Mouse (Mus musculus) CD4-positive, CD25-positive, alpha-beta regulatory T cell, adult 2 months (primary cell): ENCODE measurements at regions not wholly inside any gene's neighbourhood (a gene's known extent, or its start where the extent isn't known, plus 50 kb on each side); places are given as distances from the start of the nearest gene placed in this dataset.

Source experiments
- DNase-seq: peaks from one replicate; pipeline ENCODE4 v3.0.0-alpha.2; 2012; ENCODE audit warnings: low read depth, low spot score

DNA sequence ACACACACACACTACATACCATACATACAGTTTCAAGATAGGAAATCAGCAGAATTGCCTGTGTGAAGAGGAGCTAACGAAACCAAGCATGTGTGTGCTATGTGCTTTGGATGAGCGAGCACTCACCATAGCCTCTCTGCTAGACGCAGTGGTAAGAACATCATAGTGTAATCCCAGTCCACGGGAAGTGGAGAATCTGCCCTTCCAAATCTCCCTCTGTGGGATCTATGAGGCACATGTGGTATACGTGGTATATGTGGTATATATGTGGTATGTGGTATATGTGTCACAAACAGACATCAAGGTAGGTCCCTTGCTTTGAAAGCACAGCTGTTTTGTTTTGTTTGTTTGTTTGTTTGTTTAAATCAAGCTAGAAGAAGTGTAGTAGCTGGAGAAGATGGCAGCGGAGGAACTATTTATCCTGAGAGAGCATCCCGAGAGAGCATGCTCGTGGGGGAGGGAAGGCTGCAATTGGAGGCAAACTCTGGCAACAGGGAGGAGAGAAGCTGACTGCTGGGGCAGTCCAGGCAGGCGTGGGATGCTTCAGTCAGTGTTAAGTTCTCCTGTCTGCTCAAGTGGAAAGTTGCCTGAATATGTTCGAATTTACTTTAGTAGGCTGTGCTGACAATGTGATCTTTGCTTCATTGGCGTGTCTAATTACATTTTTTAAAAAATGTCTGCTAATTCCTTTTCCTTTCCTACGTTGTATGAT is 112.2 kb upstream of the Pde3a start:
- DNase-seq: no peak

DNA sequence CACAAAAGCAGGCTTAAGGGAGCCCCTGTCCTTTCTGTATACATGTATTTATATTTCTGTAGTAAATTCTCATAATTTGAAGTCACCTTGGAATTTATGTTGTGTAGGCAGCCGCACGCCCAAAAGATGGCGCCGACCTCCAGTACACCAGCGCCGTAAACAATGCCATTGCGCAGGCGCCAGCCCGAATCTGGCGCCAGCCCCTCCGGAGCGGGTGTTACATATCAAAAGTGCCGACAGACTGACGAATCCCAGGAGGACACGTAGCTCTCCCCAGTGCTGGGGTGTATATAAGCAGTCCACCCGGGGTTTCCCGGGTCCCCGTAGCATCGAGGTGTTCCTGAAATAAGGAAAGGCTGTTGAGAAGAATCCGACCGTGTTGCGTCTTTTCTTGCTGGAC is 108.1 kb upstream of the Pde3a start:
- DNase-seq: no peak

DNA sequence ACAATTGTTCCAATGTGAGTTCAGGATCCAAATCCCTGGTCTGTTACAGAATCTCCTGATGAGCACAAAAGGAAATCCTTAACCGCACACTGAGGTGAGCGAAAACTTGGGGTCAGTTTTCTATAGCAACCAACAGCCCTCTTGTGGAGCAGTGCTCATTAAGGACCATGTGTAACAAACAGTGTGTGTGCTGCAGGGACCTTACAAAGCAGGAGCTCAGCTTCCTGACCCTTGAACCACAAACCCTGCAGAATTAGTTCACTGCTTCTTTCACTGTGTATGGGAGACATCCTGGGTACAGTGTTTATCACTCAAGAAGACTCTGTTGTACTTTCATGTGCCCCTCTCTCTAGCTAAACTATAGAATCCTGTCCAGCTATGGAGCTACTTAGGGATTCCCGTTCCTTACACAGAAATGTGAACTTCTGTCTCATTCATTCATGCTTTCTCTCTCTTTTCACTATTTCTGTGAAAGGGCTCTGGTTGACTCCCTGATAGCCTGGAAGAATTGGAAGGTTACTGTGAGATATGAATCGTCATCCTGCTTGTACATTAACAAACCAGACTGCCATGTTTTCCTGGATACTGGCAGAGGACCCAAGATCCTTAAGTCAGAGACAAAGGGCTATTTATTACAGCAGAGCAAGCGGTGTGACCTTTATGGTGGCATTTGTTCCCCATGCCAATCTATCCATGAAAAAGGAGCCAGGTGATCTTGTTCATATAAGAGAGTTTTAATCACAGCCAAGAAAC is 100.5 kb upstream of the Pde3a start:
- no peak for DNase-seq

DNA sequence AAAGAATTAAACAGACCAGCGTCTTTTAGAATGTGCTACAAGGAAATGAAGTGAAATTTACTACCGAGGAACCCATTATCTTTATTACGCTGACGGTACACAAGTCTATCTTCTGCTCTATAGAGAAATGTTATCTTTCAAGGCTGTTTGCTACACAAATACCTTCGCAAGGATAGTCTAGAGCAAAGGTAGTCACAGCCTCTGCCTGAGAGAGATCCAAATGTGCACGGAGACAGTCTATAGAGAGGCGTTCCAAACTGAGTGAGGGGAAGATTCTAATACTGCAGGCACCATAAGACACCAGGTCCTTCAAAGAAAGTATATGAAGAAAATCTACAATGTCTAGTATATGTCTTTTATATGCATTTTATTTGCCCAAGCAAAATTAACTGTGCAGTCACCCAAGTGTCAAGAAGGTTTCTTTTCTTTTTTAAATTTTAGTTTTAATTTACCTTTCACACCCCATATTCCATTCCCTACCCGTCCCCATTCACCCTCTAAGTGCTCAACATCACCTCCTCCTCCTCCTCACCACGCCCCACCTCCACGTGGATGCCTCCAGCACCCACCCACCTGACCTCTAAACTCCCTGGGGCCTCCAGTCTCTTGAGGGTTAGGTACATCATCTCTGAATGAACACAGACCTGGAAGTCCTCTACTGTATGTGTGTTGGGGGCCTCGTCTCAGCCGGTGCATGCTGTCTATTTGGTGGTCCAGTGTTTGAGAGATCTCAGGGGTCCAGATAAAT is 99.7 kb upstream of the Pde3a start:
- no peak for DNase-seq

DNA sequence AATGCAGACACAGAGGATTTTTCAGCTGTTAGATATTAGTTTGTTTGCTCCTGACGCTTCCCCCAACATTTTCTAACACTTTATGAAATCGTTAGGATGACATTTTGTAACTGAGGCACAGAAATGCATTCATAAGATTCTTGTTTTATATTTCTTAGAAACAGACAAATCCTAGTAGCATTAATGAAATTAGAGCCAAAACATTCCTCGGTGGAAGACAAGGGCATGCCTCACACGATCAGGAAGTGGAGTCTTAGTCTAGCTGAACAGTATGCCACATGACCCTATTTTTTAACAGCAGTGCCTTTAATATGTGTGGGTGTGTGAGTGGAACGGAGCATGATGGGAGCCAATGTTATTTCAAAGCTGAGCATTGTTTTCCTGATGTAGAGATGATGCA is 89.7 kb upstream of the Pde3a start:
- no peak for DNase-seq

DNA sequence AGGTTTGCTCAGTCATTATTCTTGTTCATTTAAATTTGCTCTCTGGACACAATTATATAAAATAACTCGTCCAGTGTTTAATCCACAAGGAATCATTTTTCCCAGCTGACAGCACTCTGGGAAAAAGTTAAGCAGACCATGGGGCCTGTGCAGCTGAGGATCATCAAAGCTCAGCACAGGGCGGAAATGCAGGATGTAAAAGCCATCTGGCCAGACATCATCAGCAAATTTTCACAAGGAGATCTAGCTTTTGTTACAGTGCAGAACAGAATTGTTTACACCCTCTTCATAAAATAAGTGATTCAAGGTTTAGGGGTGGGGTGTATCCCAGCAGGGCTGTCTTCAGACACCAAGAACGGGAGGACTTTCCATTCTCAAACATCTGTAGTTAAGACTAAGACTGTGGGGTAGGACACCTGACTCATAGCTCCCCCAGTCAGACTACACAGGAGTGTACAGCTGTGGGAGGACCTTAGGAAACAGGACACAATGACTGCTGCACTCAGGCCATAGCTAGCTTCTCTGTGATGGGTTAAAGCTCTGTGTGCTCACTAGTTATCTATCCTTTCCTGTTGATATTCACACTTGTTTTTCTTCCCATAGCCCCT is 87.3 kb upstream of the Pde3a start:
- no peak for DNase-seq

DNA sequence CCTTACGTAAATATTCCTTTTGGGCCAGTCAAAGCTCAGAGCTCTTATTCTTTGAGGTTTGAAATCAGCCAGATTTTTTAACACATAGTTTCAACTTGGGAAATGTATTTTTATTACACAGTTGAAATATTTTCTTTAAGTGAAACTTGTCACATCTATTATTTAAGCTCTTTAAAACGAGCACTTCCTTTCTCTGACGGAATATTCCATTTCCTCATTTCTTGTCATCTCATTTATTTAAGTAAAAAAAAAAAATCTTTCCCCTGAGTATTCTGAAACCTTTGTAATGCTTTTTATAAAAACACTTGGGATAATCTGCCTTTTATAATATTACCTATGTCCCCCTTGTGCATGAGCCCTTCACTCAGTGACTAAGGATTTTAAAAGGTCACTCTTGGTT is 81.8 kb upstream of the Pde3a start:
- no peak for DNase-seq

DNA sequence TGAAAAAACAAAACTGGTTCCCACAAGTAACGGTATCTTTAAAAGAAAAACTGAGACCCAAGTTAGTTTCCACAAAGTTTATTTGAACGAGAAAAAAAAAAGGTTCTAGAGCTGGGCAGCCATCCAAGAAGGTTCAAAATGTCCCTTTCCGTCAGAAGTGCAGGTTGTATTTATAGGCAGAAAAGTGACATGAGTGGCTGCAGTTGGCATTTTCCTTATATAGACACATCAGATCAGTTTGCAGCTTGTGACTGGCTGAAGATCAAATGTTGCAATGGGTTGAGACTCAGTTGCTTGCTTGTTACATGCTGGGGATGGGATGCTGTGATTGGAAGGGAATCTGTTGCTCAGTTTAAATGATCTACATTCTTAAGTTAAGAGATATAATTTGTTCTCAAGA is 80.7 kb upstream of the Pde3a start:
- no peak for DNase-seq

DNA sequence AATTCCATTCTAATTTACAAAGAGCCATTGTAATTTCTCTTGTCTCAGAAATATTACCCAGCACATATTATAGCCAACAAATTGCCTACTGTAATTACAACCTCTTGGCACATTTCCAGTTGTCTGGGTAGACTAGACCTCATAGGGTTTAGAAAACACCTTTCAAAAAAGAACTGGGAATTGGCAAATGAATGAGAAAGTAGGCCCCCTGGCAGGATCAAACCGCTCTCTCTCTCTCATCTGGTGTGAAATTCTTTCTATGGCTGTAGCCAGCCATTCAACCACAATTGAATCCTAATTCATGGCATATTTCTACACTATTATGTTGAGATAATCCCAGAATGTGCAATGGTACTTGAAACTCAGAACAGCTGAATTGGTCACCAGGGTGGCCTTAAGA is 65.3 kb upstream of the Pde3a start:
- no peak for DNase-seq

DNA sequence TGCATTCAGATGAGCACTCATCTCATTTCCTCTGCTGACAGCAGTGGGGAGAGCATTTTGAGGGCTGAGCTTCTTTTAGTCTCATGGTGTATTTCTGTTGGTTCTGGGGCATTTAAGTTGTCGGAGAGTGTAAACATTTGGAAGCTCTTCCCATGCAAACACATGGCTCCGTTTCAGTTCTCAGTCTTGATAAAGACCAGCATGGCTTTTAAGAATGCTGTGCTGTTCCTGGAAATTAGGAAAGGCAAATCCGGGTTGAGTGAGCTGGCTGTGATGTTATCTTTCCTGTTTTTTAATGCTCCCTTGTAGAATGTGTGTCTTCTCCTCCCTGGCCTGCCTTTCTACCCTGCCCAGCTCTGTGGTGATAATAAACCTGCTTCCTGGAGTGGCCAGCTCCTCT is 61.0 kb upstream of the Pde3a start:
- no peak for DNase-seq

DNA sequence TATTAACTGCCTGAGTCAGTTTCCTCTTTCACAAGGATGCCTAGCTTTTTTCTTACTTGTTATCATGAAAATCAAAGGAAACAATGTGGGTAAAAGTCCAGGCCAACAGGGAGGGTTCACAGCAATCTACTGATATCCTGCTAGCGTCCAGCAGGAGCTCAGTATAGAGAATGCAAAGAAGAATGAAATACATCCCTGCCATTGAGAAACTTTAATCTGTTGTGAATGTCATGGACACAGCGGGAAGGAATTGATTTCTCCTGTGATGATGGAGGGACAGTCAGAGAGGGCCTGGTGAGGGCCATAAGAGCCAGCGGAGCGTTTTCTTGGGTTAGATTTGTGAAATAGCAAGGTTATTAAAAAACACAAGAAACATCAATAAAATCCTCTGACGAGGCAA is 60.0 kb upstream of the Pde3a start:
- no peak for DNase-seq

DNA sequence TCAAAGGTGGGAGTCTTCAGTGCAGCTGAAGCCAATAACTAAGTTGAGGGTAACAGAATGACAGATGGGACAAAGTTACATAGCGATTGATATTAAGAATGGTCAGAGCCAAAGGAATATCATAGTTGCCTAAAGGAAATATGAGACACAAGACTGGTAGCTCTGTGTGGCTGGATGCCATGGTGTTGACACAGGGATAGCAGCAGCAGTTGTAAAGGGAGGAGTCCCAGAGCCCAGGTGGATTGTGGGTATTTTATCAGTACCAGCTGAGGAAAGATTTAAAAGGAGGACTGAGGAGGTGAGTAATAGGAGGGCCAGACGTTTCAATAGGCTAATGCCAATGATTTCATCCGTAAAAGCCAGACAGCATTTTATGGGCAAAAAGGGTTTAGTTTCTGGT is 59.4 kb upstream of the Pde3a start:
- DNase-seq: no peak

DNA sequence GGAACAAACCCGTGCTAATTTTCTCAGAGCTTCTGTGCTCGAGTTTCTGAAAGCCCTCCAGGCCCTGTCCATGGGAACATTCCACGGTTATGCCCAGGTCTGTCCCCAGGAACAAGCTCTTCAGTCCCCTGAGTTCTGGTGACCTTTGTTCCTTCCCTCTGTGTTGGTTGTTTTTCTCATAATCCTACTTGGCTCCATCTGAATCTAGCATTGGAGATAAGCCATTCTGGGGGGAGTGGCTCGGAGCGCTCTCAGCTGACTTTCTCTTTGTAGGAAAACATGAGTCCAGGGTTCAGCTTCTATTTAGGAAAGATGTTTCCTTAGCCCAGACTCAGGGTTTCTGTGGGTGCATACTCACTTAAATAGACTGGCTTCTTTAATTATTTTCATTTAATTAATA is 58.7 kb upstream of the Pde3a start:
- no peak for DNase-seq

DNA sequence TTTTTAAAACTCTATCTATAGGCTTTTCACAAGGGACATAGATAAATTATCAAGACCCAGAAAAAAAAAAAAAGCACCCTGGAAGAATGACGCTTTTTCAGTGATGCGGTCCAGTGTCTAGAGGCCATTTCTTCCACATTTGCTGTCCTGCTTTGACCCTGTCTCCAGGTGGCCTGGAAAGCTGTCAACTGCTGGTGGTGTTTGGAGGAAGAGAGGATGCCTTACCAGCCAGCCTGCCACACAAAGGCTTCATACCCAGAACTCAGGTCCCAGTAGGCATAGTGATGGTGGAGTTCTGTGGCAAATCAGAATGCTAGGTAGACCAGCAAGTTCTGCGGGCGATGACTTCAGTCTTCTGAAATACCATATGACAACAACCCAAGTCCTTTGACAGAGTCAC is 51.6 kb upstream of the Pde3a start:
- no peak for DNase-seq
